8 mouse cellular contexts compared by ENCODE assay signal in genomic region chr1:36309498-36309901, GRCm38 (mm10). TPM values are rescaled to one million over a fixed set of nuclear protein-coding genes. Genes with fewer than 3 reads are reported as not detected.
DNase-seq lines count a peak whose midpoint lies in the region; TF ChIP-seq lines count a peak whose summit lies in the region.

No protein-coding gene starts in this region.

- peaks cover 18% of the 10 kb centered on the region for H3K36me3 ChIP-seq in macrophage (ENCODE audit: inconsistent target)

- H3K79me2 ChIP-seq in macrophage (ENCODE audit: inconsistent target): peaks cover 62% of the 10 kb centered on the region; the same call in 1 of the 2 replicates

- H3K27ac ChIP-seq in macrophage: peak overlapping the region; percentile 82; the same call in 1 of the 2 replicates

- H3K4me3 ChIP-seq in macrophage (ENCODE audit: inconsistent target): peak overlapping the region; percentile 52; the same call in 1 of the 2 replicates

- no peak for TF ChIP-seq POLR2A in brain, embryonic 14.5 days (IDR thresholded peaks at IDR 0.05; ENCODE audit: borderline replicate concordance, extremely low read depth, insufficient read depth, insufficient read length, poor library complexity, severe bottlenecking)

- TF ChIP-seq CTCF in brain, embryonic 14.5 days (IDR thresholded peaks at IDR 0.05; ENCODE audit: borderline replicate concordance, extremely low read depth, insufficient read depth, insufficient read length): no peak

- 14% methylated on average over 3 of the region's 3 CpGs for WGBS in macrophage (ENCODE audit: missing documents)

- peak; percentile 43 to 59 for DNase-seq in layer of hippocampus, adult 18-20 months (ENCODE audit: low spot score in 2 of 2)
- DNase-seq in layer of hippocampus, adult 9-10 months (ENCODE audit: low spot score): no peak
- DNase-seq in brain, embryonic 14.5 days (ENCODE audit: low read depth): peak; percentile 82
- peak; percentile 53 for DNase-seq in heart, adult 8-10 months (ENCODE audit: low spot score)
- peak; percentile 46 to 81 for DNase-seq in layer of hippocampus, postnatal 14 days (ENCODE audit: low spot score in 2 of 2)
- peak; percentile 26 for DNase-seq in thymus, postnatal 25 days
- DNase-seq in urinary bladder, adult 2 months (ENCODE audit: low spot score): no peak

RNA-seq across cellular contexts. Expression of gene Arid5a, which starts 2.0 kb away (rescaled TPM):
- 10 to 100 TPM; 15.2 to 16.4 TPM for total RNA-seq in layer of hippocampus, adult 18-20 months (2021)
- 1.8 and 2.8 TPM in 2 replicates for polyA plus RNA-seq in brain, embryonic 14.5 days (2012; rRNA removed)
- 10 to 100 TPM in 2 of 4 experiments, 1 to 10 TPM in 2; 4.7 to 16.6 (median 9.9) TPM for total RNA-seq in heart, adult 8-10 months (2022)
- 10 to 100 TPM; 17.2 to 19.9 TPM for total RNA-seq in layer of hippocampus, postnatal 14 days (2021)
- 100 to 1,000 TPM in 21 of 26 experiments, 10 to 100 TPM in 5; 60.1 to 619 (median 140) TPM for total RNA-seq in macrophage (2018; cell fraction: chromatin; rRNA removed)
- 100 to 1,000 TPM in 1 of 26 experiments, 10 to 100 TPM in 25; 17.5 to 148 (median 35.5) TPM for total RNA-seq in macrophage (2018; cell fraction: cytosol; rRNA removed)
- total RNA-seq in macrophage (2018; cell fraction: nucleus; rRNA removed): 100 to 1,000 TPM in 17 of 26 experiments, 10 to 100 TPM in 9; 53.1 to 603 (median 117) TPM
- 4.5 to 30.1 TPM (median 23.6 TPM) in 3 replicates for polyA plus RNA-seq in macrophage (2018)
- polyA plus RNA-seq in urinary bladder, adult 2 months (2012; rRNA removed): 7.4 and 8.1 TPM in 2 replicates

RNA-seq across cellular contexts. Expression of gene Neurl3, which starts 35.0 kb away (rescaled TPM):
- under 1 TPM; 0.53 to 0.77 TPM for total RNA-seq in layer of hippocampus, adult 18-20 months (2021)
- 0.87 and 1.3 TPM in 2 replicates for polyA plus RNA-seq in brain, embryonic 14.5 days (2012; rRNA removed)
- total RNA-seq in heart, adult 8-10 months (2022): 1 to 10 TPM; 2.0 to 4.4 (median 2.8) TPM
- total RNA-seq in layer of hippocampus, postnatal 14 days (2021): under 1 TPM; 0.55 to 0.67 TPM
- 100 to 1,000 TPM in 25 of 26 experiments, 10 to 100 TPM in 1; 94.0 to 565 (median 215) TPM for total RNA-seq in macrophage (2018; cell fraction: chromatin; rRNA removed)
- total RNA-seq in macrophage (2018; cell fraction: cytosol; rRNA removed): 100 to 1,000 TPM in 22 of 26 experiments, 10 to 100 TPM in 4; 86.7 to 177 (median 113) TPM
- total RNA-seq in macrophage (2018; cell fraction: nucleus; rRNA removed): 100 to 1,000 TPM; 107 to 483 (median 177) TPM
- 58.1 to 131 TPM (median 76.9 TPM) in 3 replicates for polyA plus RNA-seq in macrophage (2018)
- polyA plus RNA-seq in urinary bladder, adult 2 months (2012; rRNA removed): 10.2 and 12.5 TPM in 2 replicates

RNA-seq across cellular contexts. Expression of gene Kansl3, which starts 59.5 kb away (rescaled TPM):
- 10 to 100 TPM; 71.2 to 76.0 TPM for total RNA-seq in layer of hippocampus, adult 18-20 months (2021)
- polyA plus RNA-seq in brain, embryonic 14.5 days (2012; rRNA removed): 65.6 and 73.9 TPM in 2 replicates
- total RNA-seq in heart, adult 8-10 months (2022): 10 to 100 TPM; 46.9 to 76.4 (median 65.2) TPM
- total RNA-seq in layer of hippocampus, postnatal 14 days (2021): 10 to 100 TPM; 57.6 to 60.4 TPM
- total RNA-seq in macrophage (2018; cell fraction: chromatin; rRNA removed): 100 to 1,000 TPM in 25 of 26 experiments, 10 to 100 TPM in 1; 79.6 to 207 (median 146) TPM
- 10 to 100 TPM; 15.6 to 44.9 (median 24.5) TPM for total RNA-seq in macrophage (2018; cell fraction: cytosol; rRNA removed)
- 100 to 1,000 TPM in 7 of 26 experiments, 10 to 100 TPM in 19; 55.0 to 184 (median 86.7) TPM for total RNA-seq in macrophage (2018; cell fraction: nucleus; rRNA removed)
- 16.0 to 20.0 TPM (median 18.9 TPM) in 3 replicates for polyA plus RNA-seq in macrophage (2018)
- polyA plus RNA-seq in urinary bladder, adult 2 months (2012; rRNA removed): 47.3 and 48.4 TPM in 2 replicates

Comparison
In these comparisons a context has a peak if more than half of its experiments do, and no peak if none do; other contexts are left out.
1. DNase-seq: peak in layer of hippocampus, adult 18-20 months (2 of 2), brain, embryonic 14.5 days (single experiment), heart, adult 8-10 months (single experiment), layer of hippocampus, postnatal 14 days (2 of 2) and thymus, postnatal 25 days (single experiment); none in layer of hippocampus, adult 9-10 months (single experiment) and urinary bladder, adult 2 months (single experiment).